Mouse (Mus musculus): ENCODE results near the gene Gbp5. TPM values are rescaled to one million over a fixed set of nuclear protein-coding genes. Genes with fewer than 3 reads are reported as not detected.
A peak's percentile ranks its signal among the peaks of the same experiment; 100 is the strongest.
"Not testable (repeated sequence)": the region's sequence is repeated elsewhere in the genome, so short reads cannot be mapped to it uniquely, and the experiment has no call there.

Gene Gbp5
- polyA plus RNA-seq, 1 experiment from 2014 or later = 0.20 TPM

DNA sequence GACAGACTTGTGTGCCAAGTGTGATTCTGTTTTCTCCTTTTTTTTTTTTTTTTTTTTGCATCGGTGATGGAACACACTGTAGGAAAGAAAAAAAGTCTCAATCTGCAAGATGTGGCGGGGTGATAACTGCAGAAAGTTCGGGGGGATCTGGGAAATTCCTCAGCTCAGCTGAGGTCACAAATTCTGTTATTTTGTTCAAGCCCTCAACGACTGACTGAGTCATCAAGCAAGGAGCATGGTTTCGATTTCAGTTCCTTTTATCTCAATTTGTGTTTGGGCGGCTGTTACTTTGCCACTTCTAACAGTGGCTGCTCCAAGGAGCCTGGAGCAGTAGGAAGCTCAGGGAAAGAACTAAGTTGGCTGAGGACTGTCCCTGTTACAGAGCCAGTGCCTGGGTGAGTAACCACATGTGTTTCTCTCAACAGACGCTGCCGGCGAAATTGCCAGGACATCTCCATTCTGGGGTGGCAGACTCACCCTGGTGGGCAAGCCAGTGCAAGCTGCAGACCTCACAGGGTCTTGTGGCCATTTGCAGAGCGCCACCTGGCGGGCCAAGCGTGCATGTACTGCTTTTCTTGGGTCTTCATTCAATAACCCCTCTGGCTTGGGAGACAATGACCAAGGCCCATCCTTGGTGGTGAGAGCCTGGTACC lies 66.6 kb downstream of the Gbp5 start:
- Histone ChIP-seq H3K4me1 (ENCODE audit: control insufficient read depth, insufficient read depth, low read length) (no peaks in the 10 kb centered on the region), H3K27ac (ENCODE audit: low read length) (peak overlapping the region; percentile 13; the same call in 1 of the 2 replicates), H3K36me3 (ENCODE audit: control insufficient read depth, insufficient read depth, low read length) (no peaks in the 10 kb centered on the region), H3K9ac (ENCODE audit: low read depth, low read length) (peak overlapping the region; percentile 54), H3K27me3 (replicated peaks; ENCODE audit: control insufficient read depth, insufficient read depth, low read length) (no peaks in the 10 kb centered on the region), H3K4me3 (ENCODE audit: low read length) (peak overlapping the region; percentile 46), H3K4me2 (ENCODE audit: low read depth, low read length) (peak overlapping the region; percentile 60), H3K9me3 (ENCODE audit: control insufficient read depth, low read length) (no peaks in the 10 kb centered on the region)
- peak; percentile 78 for ATAC-seq
- WGBS = 13% methylated on average over 12 of the region's 12 CpGs

DNA sequence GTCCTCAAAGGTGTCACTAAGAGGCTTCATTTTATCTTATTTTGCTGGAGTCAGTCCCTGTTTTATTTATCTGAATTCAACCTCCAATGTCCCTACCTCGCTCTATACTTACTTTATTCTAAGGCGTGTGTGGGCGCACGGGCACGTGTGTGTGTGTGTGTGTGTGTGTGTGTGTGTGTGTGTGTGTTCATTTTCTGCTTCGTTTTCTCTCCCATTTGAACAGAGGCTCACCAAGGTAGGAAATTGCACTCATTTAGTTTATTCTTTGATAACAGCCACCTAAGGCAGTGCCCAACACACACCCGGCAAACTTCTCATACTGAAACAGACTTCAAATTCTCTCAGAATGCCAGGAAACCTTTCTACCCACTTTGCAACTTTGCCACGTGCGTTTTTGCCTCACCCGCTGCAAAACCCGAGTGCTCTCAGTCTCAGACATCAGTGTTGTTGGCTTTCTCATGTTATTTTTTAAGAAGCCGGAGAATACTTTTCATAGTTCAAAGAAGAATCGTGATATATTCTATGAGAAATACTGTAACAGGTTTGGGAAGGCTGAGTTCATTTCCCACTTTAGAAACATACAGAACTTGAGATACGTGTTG lies 67.4 kb downstream of the Gbp5 start:
- Histone ChIP-seq H3K4me3 (ENCODE audit: low read length) (peak overlapping the region; percentile 46; the same call in 1 of the 2 replicates), H3K4me1 (ENCODE audit: control insufficient read depth, insufficient read depth, low read length) (no peaks in the 10 kb centered on the region), H3K27me3 (replicated peaks; ENCODE audit: control insufficient read depth, insufficient read depth, low read length) (no peaks in the 10 kb centered on the region), H3K36me3 (ENCODE audit: control insufficient read depth, insufficient read depth, low read length) (no peaks in the 10 kb centered on the region), H3K9ac (ENCODE audit: low read depth, low read length) (no peak overlapping the region), H3K27ac (ENCODE audit: low read length) (no peak overlapping the region), H3K9me3 (ENCODE audit: control insufficient read depth, low read length) (no peaks in the 10 kb centered on the region), H3K4me2 (ENCODE audit: low read depth, low read length) (no peak overlapping the region)
- no peak for ATAC-seq
- 88% methylated on average over 14 of the region's 14 CpGs for WGBS

DNA sequence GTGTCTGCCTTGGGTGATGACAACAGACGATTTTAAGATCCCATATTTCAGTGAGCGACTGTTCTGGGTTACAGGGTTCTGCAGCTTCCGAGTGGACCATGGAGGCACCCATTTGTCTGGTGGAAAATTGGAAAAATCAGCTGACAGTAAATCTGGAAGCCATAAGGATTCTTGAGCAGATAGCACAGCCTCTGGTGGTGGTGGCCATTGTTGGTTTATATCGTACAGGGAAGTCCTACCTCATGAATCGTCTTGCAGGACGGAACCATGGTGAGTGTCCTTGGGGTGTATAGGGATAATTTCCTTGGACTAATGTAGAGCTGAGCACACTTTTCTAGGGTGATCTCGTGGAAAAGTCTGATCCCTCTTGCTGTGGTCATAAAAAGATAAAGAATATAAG lies 67.9 kb downstream of the Gbp5 start:
- no peaks in the 10 kb centered on the region for H3K27me3 ChIP-seq (replicated peaks; ENCODE audit: control insufficient read depth, insufficient read depth, low read length)
- H3K4me3 ChIP-seq (ENCODE audit: low read length) = no peak overlapping the region
- no peak overlapping the region for H3K27ac ChIP-seq (ENCODE audit: low read length)
- ATAC-seq = no peak
- H3K4me1 ChIP-seq (ENCODE audit: control insufficient read depth, insufficient read depth, low read length) = no peaks in the 10 kb centered on the region
- H3K9ac ChIP-seq (ENCODE audit: low read depth, low read length) = no peak overlapping the region
- no peak overlapping the region for H3K4me2 ChIP-seq (ENCODE audit: low read depth, low read length)
- H3K36me3 ChIP-seq (ENCODE audit: control insufficient read depth, insufficient read depth, low read length) = no peaks in the 10 kb centered on the region
- 83% methylated on average over 7 of the region's 7 CpGs for WGBS
- H3K9me3 ChIP-seq (ENCODE audit: control insufficient read depth, low read length) = no peaks in the 10 kb centered on the region

DNA sequence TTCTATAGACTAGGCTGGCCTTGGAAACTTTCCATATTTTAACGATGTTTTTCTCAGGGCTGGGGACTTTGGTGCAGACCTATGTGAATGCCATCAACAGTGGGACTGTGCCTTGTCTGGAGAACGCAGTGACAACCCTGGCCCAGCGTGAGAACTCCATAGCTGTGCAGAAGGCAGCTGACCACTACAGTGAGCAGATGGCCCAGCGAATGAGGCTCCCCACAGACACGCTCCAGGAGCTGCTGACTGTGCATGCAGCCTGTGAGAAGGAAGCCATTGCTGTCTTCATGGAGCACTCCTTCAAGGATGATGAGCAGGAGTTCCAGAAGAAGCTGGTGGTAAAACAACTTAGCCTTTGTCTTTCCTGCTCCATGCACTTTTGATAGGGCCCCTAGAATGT lies 73.7 kb downstream of the Gbp5 start:
- H3K27me3 ChIP-seq (replicated peaks; ENCODE audit: control insufficient read depth, insufficient read depth, low read length); ATAC-seq; H3K4me3 ChIP-seq (ENCODE audit: low read length); H3K9ac ChIP-seq (ENCODE audit: low read depth, low read length); H3K9me3 ChIP-seq (ENCODE audit: control insufficient read depth, low read length); H3K4me1 ChIP-seq (ENCODE audit: control insufficient read depth, insufficient read depth, low read length); H3K27ac ChIP-seq (ENCODE audit: low read length); H3K4me2 ChIP-seq (ENCODE audit: low read depth, low read length); H3K36me3 ChIP-seq (ENCODE audit: control insufficient read depth, insufficient read depth, low read length): not testable (repeated sequence)
- 69% methylated on average over 5 of the region's 5 CpGs for WGBS

DNA sequence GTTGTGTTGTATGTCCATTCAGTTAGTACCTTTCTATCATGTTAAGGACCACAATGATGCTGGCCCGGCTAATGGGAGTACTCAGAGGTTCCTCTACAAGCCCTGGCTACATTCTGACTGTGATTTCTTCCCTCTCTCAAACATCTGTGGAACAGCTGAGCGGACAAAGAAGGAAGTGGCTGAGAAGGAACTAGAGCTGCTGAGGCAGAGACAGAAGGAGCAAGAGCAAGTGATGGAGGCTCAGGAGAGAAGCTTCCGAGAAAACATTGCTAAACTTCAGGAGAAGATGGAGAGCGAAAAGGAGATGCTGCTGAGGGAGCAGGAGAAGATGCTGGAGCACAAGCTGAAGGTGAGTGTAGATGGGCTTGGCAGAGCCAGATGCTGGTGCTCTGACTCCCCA lies 77.0 kb downstream of the Gbp5 start:
- Histone ChIP-seq H3K4me2 (ENCODE audit: low read depth, low read length) (no peak overlapping the region), H3K27ac (ENCODE audit: low read length) (no peak overlapping the region), H3K9me3 (ENCODE audit: control insufficient read depth, low read length) (no peaks in the 10 kb centered on the region), H3K36me3 (ENCODE audit: control insufficient read depth, insufficient read depth, low read length) (no peaks in the 10 kb centered on the region), H3K27me3 (replicated peaks; ENCODE audit: control insufficient read depth, insufficient read depth, low read length) (no peaks in the 10 kb centered on the region), H3K9ac (ENCODE audit: low read depth, low read length) (no peak overlapping the region), H3K4me3 (ENCODE audit: low read length) (no peak overlapping the region), H3K4me1 (ENCODE audit: control insufficient read depth, insufficient read depth, low read length) (no peaks in the 10 kb centered on the region)
- WGBS = 94% methylated on average over 4 of the region's 4 CpGs
- no peak for ATAC-seq

Other genes with a start within 250 kb of the Gbp5 start
- 35.7 and 37.2 TPM in 2 replicates for gene Pdlim5, start 98.3 kb upstream of the Gbp5 start, polyA plus RNA-seq (2015; fragmentation: Nextera tagmentation; extraction: Ambion mirVana)
- 6.8 and 7.2 TPM in 2 replicates for gene Gbp7, start 36.4 kb downstream of the Gbp5 start, polyA plus RNA-seq (2015; fragmentation: Nextera tagmentation; extraction: Ambion mirVana)
- gene Gbp3, start 66.0 kb downstream of the Gbp5 start, polyA plus RNA-seq (2015; fragmentation: Nextera tagmentation; extraction: Ambion mirVana) = 2.7 and 2.8 TPM in 2 replicates
- 0.61 and 1.0 TPM in 2 replicates for gene Gbp2b, start 100.9 kb downstream of the Gbp5 start, polyA plus RNA-seq (2015; fragmentation: Nextera tagmentation; extraction: Ambion mirVana)
- gene Gbp2, start 126.6 kb downstream of the Gbp5 start, polyA plus RNA-seq (2015; fragmentation: Nextera tagmentation; extraction: Ambion mirVana) = 3.7 and 4.0 TPM in 2 replicates
- gene Kyat3, start 207.1 kb downstream of the Gbp5 start, polyA plus RNA-seq (2015; fragmentation: Nextera tagmentation; extraction: Ambion mirVana) = 16.6 and 17.8 TPM in 2 replicates